Mouse (Mus musculus): ENCODE data around the gene Abcb4. TPM values are rescaled to one million over a fixed set of nuclear protein-coding genes. Genes with fewer than 3 reads are reported as not detected.
"Not testable (repeated sequence)": the region's sequence is repeated elsewhere in the genome, so short reads cannot be mapped to it uniquely, and the experiment has no call there.

Gene Abcb4
- polyA plus RNA-seq, 1 experiment from 2014 or later, result 0.58 TPM

DNA sequence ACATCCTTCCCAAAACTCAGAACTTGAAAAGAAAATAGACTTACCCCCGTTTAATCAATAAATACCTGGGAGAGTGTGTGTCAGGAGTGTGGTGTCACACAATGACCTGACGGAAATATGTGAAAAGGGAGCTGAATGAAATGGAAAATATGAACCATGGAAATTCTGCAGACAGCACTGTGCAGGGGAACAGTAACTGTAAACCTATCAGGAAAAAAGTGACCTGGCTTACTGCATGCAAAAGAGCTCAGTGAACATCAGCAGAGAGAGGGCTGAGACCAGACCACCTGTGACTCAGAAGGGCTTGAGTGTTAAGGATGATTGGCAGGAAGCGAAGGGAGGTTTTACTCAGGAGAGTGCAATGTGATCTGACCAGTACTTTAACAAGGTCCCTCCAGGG lies 92.0 kb downstream of the Abcb4 start:
- H3K4me1 ChIP-seq, result no peaks in the 10 kb centered on the region
- no peak for ATAC-seq (ENCODE audit: insufficient number of reproducible peaks, insufficient read depth, low FRiP score, low TSS enrichment)
- H3K4me3 ChIP-seq, result no peak overlapping the region
- H3K9ac ChIP-seq, result no peak overlapping the region
- 82% methylated on average over 3 of the region's 3 CpGs for WGBS
- H3K36me3 ChIP-seq, result peaks cover 36% of the 10 kb centered on the region
- H3K4me2 ChIP-seq (replicated peaks), result no peak overlapping the region
- no peak overlapping the region for H3K27ac ChIP-seq
- H3K9me3 ChIP-seq, result no peaks in the 10 kb centered on the region
- no peaks in the 10 kb centered on the region for H3K27me3 ChIP-seq

DNA sequence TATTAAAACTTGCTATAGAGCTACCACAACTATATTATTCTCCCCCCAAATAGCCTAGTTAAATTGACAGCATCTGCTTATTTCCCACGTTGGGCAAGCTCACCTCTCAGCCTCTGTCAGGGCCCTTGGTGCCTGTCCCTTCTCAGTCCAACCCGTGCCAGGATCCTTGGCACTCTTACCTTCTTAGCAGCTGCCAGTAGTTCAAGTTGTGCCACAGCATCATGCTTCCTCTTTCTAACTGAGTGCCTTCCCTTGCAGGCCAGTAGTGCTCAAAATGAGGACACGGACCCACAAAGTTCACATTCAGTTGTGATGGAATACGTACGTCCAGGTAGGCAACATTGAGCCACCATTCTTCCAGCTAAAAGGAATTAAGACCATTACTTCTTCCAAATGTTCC lies 94.4 kb downstream of the Abcb4 start:
- H3K36me3 ChIP-seq, result peaks cover 35% of the 10 kb centered on the region
- WGBS, result 94% methylated on average over 5 of the region's 5 CpGs

DNA sequence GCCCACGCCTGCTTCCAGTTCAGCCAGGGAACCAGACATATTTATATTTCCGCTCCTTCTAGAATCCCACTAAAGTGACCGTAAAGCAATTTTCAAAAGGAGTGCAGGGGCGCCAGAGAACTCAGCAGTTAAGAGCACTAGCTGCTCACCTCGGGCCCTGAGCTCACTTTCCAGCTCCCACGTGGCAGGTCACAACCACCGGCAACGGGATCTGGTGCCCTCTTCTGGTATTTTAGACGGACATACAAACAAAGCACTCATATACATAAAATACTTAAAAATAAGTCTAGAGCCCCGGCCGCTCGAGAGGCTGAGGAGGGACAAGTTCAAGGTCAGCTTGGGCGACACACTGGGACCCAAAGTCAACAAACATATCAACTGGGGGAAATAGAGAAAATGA lies 97.0 kb downstream of the Abcb4 start:
- Histone ChIP-seq H3K27me3 (no peaks in the 10 kb centered on the region), H3K9ac (no peak overlapping the region), H3K36me3 (peaks cover 28% of the 10 kb centered on the region), H3K4me3 (no peak overlapping the region), H3K4me2 (replicated peaks) (no peak overlapping the region), H3K4me1 (no peaks in the 10 kb centered on the region), H3K27ac (no peak overlapping the region), H3K9me3 (no peaks in the 10 kb centered on the region)
- 82% methylated on average over 13 of the region's 13 CpGs for WGBS
- ATAC-seq (ENCODE audit: insufficient number of reproducible peaks, insufficient read depth, low FRiP score, low TSS enrichment), result no peak

More for the DNA sequence above, 94.4 kb downstream of the Abcb4 start:
- no peak for ATAC-seq (ENCODE audit: insufficient number of reproducible peaks, insufficient read depth, low FRiP score, low TSS enrichment)
- no peak overlapping the region for H3K9ac ChIP-seq
- no peak overlapping the region for H3K27ac ChIP-seq
- H3K4me2 ChIP-seq (replicated peaks), result no peak overlapping the region
- no peak overlapping the region for H3K4me3 ChIP-seq
- no peaks in the 10 kb centered on the region for H3K27me3 ChIP-seq
- no peaks in the 10 kb centered on the region for H3K4me1 ChIP-seq
- H3K9me3 ChIP-seq, result no peaks in the 10 kb centered on the region

DNA sequence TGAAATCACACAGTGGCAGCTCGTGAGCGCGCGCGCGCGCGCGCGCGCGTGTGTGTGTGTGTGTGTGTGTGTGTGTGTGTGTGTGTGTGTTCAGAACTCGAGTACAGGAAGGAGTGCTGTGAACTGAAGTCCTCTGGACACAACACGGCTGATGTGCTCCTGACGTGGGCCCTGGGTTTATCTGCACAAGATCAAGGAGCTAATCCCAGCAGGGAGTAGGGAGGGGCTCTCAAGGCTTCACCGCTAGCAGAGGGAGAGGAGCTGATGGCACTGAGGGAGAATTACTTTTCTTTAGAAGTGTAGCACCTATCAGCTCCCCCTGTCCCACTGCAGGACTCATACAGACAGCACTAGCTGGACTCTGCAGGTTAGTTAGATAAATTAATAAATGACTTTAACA lies 98.1 kb downstream of the Abcb4 start:
- no peaks in the 10 kb centered on the region for H3K27me3 ChIP-seq
- no peak for ATAC-seq (ENCODE audit: insufficient number of reproducible peaks, insufficient read depth, low FRiP score, low TSS enrichment)
- peaks cover 7% of the 10 kb centered on the region; the same call in 1 of the 2 replicates for H3K4me1 ChIP-seq
- 92% methylated on average over 16 of the region's 16 CpGs for WGBS
- H3K4me3 ChIP-seq, result no peak overlapping the region
- no peak overlapping the region for H3K27ac ChIP-seq
- no peaks in the 10 kb centered on the region for H3K9me3 ChIP-seq
- H3K4me2 ChIP-seq (replicated peaks), result no peak overlapping the region
- peaks cover 27% of the 10 kb centered on the region for H3K36me3 ChIP-seq
- H3K9ac ChIP-seq, result no peak overlapping the region

DNA sequence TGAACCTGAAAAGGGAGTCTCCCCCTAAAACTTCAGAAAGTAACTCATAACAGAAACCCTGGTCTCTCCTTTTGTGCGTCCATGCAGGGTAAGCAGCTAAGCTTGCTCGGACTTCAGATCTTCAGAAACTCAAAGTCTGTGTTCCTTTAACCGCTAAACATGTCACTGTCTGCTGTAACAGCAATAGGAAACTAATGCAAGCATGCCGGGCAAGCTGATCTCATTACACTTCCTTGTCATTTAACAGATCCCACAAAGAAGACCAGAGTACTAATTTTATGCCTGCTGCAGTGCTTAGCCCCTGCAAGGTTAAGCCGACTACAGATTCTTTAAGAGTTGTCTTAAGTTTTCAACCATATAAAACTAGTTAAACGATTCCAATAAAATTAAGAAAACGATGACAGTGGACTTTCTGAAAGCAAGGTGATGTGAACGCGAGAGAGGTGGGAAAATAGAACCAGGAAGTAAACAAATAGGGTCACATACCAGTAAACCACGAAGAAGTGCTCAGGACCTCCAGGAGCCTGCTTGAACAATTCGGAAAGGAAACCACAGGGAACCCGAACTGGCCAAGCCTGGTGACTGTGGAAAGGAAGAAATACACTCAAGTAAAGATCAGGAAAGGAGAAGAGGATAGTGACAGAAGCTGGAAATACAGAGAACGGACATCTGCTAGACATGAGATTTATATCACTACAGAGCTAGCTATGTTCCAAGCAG lies 102.6 kb downstream of the Abcb4 start:
- no peaks in the 10 kb centered on the region for H3K27me3 ChIP-seq
- peaks cover 11% of the 10 kb centered on the region for H3K36me3 ChIP-seq
- no peak for ATAC-seq (ENCODE audit: insufficient number of reproducible peaks, insufficient read depth, low FRiP score, low TSS enrichment)
- peak overlapping the region; percentile 80 for H3K4me2 ChIP-seq (replicated peaks)
- peaks cover 7% of the 10 kb centered on the region; the same call in 1 of the 2 replicates for H3K4me1 ChIP-seq
- 13% methylated on average over 13 of the region's 13 CpGs for WGBS
- H3K9ac ChIP-seq, result peak overlapping the region; percentile 80
- no peaks in the 10 kb centered on the region for H3K9me3 ChIP-seq
- peak overlapping the region; percentile 75 for H3K4me3 ChIP-seq
- H3K27ac ChIP-seq, result peak overlapping the region; percentile 90

DNA sequence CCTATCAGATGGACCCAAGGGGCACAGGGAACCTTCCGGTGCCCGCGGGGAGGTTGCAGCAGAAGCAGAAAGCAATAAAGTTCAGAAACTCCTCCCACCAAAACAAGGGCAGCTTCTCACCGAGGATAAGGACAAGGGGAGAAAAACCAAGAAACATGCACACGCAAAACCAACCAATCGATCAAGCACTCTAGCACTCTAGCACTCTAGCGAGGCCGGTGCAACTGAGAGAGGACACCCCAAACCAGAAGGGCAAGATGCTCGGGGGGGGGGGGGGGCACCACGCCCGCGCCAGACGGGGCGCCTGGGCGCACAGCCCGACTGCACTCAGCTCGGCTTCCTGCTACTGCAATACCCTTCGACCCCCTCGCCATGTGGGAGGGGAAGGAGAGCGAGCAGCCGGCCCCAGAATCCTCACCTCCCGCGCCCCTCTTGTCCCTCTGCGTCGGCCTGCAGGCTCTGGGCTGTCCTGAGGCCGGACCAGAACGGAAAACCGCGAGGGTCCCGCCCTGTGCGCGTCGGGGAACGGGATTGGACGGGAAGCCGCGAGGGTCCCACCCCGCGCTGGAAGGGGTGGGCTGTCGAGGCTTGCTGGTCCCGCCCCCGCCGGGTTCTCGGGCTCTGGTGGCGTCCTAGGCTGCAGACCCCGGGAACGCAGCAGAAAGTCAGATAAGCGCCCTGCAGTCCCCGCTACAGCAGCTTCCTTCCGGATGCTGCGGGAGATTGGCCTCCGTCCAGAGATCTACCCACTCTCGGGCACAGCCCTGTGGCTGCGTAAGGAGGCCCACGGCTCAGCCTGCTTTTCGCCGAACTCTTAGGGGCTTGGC lies 103.4 kb downstream of the Abcb4 start, which contains the start of gene Crot:
TSS of gene Crot (minus strand) at position 639 of the 827 bp plus-strand sequence.
- under 1% methylated on average over 49 of the region's 57 CpGs for WGBS
- peak within 1 kb of the TSS; percentile 80 for H3K9ac ChIP-seq
- peak within 1 kb of the TSS; percentile 80 for H3K4me2 ChIP-seq (replicated peaks)
- no peaks in the 10 kb centered on the region for H3K27me3 ChIP-seq
- peak within 1 kb of the TSS; percentile 75 for H3K4me3 ChIP-seq
- peak; percentile 100 for ATAC-seq (ENCODE audit: insufficient number of reproducible peaks, insufficient read depth, low FRiP score, low TSS enrichment)
- peaks cover 3% of the 10 kb centered on the region; the same call in 1 of the 2 replicates for H3K36me3 ChIP-seq
- H3K27ac ChIP-seq, result peak within 1 kb of the TSS; percentile 90
- no peaks in the 10 kb centered on the region for H3K9me3 ChIP-seq
- H3K4me1 ChIP-seq, result peaks cover 7% of the 10 kb centered on the region; the same call in 1 of the 2 replicates

DNA sequence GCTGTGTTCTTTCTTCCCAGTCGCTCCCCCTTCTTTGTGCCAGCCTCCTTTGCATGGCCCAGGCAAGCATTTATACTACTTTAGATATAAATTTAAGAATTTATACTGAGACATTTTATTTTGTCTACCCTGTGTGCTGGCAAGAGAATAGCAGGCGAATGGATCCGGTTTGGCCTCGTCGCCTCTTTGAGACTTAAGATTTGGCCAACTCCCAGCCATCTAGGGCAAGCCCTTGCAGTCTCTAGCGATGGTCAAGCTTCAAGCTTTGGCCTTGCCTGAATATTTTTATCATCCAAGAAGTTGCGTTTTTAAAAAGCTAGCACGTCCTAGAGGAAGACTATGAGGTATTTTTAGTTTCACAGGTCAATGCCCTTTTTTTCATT lies 104.0 kb downstream of the Abcb4 start:
- WGBS, result 12% methylated on average over 8 of the region's 8 CpGs
- Histone ChIP-seq H3K36me3 (peaks cover 2% of the 10 kb centered on the region; the same call in 1 of the 2 replicates), H3K27me3 (no peaks in the 10 kb centered on the region), H3K4me1 (peaks cover 7% of the 10 kb centered on the region; the same call in 1 of the 2 replicates), H3K4me3 (peak overlapping the region; percentile 75), H3K9ac (peak overlapping the region; percentile 80), H3K9me3 (no peaks in the 10 kb centered on the region), H3K4me2 (replicated peaks) (peak overlapping the region; percentile 80), H3K27ac (peak overlapping the region; percentile 90)
- ATAC-seq (ENCODE audit: insufficient number of reproducible peaks, insufficient read depth, low FRiP score, low TSS enrichment), result 0 out of 2 replicates have a peak, but pooled peaks have one; percentile 1

DNA sequence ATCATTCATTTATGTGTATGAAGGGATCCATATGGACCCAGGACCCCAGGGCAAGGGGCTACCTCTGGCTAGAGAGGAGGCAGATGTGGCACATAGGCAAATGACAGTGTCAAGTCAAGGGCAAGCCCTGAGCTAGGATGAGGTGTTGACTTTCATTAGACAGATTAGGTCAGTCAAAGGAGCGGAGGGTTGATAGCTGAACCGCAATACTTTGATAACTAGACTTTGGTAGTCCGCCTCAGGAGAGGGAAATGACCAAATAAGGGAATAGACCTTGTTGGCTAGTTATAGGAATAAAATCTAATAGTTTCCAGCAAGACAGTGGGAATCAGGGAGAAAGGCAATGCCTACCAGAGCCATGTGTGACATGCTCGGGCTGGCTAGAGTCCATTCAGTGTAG lies 105.6 kb downstream of the Abcb4 start:
- Histone ChIP-seq H3K27me3 (no peaks in the 10 kb centered on the region), H3K9ac (no peak overlapping the region), H3K36me3 (no peaks in the 10 kb centered on the region), H3K9me3 (no peaks in the 10 kb centered on the region), H3K4me3 (no peak overlapping the region), H3K4me2 (replicated peaks) (no peak overlapping the region), H3K27ac (no peak overlapping the region), H3K4me1 (peaks cover 7% of the 10 kb centered on the region; the same call in 1 of the 2 replicates)
- ATAC-seq (ENCODE audit: insufficient number of reproducible peaks, insufficient read depth, low FRiP score, low TSS enrichment), result no peak
- WGBS, result 78% methylated on average over 4 of the region's 4 CpGs

DNA sequence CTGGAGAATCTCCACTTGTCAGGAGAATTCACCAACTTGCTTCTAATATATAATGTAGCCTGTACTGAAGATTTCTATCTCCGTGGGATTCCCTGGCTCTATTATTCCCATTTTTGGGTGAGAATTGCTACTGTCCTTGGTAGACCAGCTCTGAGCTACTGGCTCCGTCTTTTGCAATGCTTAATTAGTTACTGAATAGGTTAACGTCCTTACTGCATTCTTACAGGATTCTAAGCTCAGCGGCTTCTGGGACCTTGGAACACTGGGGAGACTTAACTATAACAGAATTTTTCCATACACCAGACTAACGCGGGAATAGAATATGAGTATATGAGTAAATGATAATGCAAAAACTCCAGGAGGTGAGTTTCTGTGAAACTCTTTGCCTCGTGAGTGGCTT lies 106.5 kb downstream of the Abcb4 start:
- H3K4me2 ChIP-seq (replicated peaks); ATAC-seq (ENCODE audit: insufficient number of reproducible peaks, insufficient read depth, low FRiP score, low TSS enrichment); H3K36me3 ChIP-seq; H3K27ac ChIP-seq; H3K4me1 ChIP-seq; H3K9ac ChIP-seq; H3K4me3 ChIP-seq; H3K27me3 ChIP-seq; H3K9me3 ChIP-seq: not testable (repeated sequence)
- WGBS, result 44% methylated on average over 7 of the region's 7 CpGs

DNA sequence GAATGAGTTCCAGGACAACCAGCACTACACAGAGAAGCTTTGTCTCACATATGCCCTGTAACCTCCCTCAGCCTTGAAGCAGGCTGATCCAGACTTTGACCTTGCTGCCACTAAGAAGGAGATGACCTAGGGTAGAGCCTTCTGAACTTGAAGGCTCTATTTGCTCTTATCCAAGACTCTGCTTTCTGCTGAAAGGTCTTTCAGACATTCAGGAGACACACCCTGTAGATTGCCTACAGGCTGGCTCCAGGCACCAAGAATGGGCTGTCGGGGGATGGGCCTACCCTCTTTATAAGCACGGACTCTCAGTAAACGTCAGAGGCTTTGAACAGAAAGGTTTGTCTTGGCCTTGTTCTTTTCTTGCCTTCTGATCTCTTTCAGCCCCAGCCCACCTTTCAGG lies 113.1 kb downstream of the Abcb4 start:
- not testable (repeated sequence) for H3K4me3 ChIP-seq; H3K9ac ChIP-seq; H3K36me3 ChIP-seq; H3K4me1 ChIP-seq; H3K4me2 ChIP-seq (replicated peaks); H3K27ac ChIP-seq; H3K9me3 ChIP-seq; H3K27me3 ChIP-seq; ATAC-seq (ENCODE audit: insufficient number of reproducible peaks, insufficient read depth, low FRiP score, low TSS enrichment)
- 62% methylated on average over 3 of the region's 3 CpGs for WGBS
